Mouse (Mus musculus) heart, adult 2 months (tissue): ENCODE data around the gene Calm4.

Source experiments
- CTCF ChIP-seq: fragments of 200-600 bp; IDR thresholded peaks from 2 replicates; pipeline ENCODE4 v1.8.1; 2022; ENCODE audit warnings: antibody characterized with exemption, mild to moderate bottlenecking, moderate library complexity
- POLR2A ChIP-seq: fragments of 200-500 bp; IDR thresholded peaks from 2 replicates; pipeline ENCODE4 v1.6.1; 2011; ENCODE audit warnings: mild to moderate bottlenecking, low read depth, low read length, control low read depth; ENCODE audit not compliant: insufficient read depth

GRCm38 (mm10) chr13:3862922-3863580, 25.5 kb downstream of the Calm4 start:
- no peak for TF ChIP-seq CTCF
- no peak for TF ChIP-seq POLR2A
